Mouse (Mus musculus): ENCODE measurements around the gene 1700028P14Rik. TPM values are rescaled to one million over a fixed set of nuclear protein-coding genes. Genes with fewer than 3 reads are reported as not detected.
A peak's percentile ranks its signal among the peaks of the same experiment; 100 is the strongest.
"Not testable (repeated sequence)": the region's sequence is repeated elsewhere in the genome, so short reads cannot be mapped to it uniquely, and the experiment has no call there.

1700028P14Rik gene
- polyA plus RNA-seq (2015; fragmentation: Nextera tagmentation; extraction: Ambion mirVana): not detected in 2 replicates

DNA sequence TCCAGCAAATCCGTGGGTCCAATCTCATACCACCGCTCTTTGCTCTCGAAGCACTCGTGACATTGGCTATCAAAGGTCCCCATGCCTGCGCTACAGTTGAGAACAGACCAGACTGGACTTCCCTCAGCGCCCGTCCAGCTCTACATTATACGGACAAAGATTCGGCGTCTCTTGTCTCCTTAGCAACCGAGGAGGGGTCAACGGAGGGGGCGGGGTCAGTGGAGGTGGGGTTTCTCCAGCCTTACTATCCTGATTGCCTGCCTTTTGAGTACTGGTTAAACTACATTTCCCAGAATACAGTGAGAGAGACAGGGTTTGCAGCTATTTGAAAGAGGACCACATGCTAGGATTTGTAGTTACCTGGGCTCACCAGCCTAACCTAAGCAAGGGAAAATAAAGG, at the start of gene 1700028P14Rik:
Gene 1700028P14Rik, minus strand, starts transcription at position 169 of the 400 bp plus-strand sequence.
- Histone ChIP-seq H3K9me3 (replicated peaks; ENCODE audit: control insufficient read depth, low read length) (no peaks in the 10 kb centered on the region), H3K27ac (ENCODE audit: low read length) (no peak within 1 kb of the TSS), H3K27me3 (ENCODE audit: control insufficient read depth, insufficient read depth, low read depth, low read length) (no peaks in the 10 kb centered on the region), H3K4me2 (ENCODE audit: low read depth, low read length) (no peak within 1 kb of the TSS), H3K36me3 (ENCODE audit: control insufficient read depth, insufficient read depth) (no peaks in the 10 kb centered on the region), H3K4me3 (ENCODE audit: low read depth, low read length) (no peak within 1 kb of the TSS), H3K9ac (ENCODE audit: low read depth, low read length) (no peak within 1 kb of the TSS), H3K4me1 (ENCODE audit: control insufficient read depth, low read depth, low read length) (no peaks in the 10 kb centered on the region)
- peak; percentile 54 for ATAC-seq (ENCODE audit: low read depth)
- 9% methylated on average over 13 of the region's 13 CpGs for WGBS (ENCODE audit: insufficient replicate concordance)

DNA sequence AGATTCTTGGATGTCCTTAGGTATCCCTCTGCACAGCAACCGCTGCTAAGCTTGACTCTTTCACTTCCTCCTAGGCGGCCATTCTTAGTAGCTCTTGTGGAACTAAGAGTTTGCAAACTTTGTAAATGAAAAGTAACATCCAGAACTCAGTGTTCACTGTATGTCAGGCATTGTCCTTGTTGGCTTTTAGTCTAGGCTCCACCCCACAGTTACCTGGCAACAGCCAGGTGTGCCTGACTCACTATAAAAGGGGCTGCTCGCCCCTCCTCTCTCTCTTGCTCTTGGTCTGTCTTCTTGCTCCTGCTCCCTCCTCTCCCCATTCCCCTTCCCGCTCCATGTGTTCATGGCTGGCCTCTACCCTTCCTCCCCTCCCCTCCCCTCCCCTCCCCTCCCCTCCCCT, 46.5 kb upstream of the 1700028P14Rik start:
- H3K4me3 ChIP-seq (ENCODE audit: low read depth, low read length): no peak overlapping the region
- H3K4me2 ChIP-seq (ENCODE audit: low read depth, low read length): no peak overlapping the region
- peaks cover 19% of the 10 kb centered on the region for H3K36me3 ChIP-seq (ENCODE audit: control insufficient read depth, insufficient read depth)
- no peaks in the 10 kb centered on the region for H3K27me3 ChIP-seq (ENCODE audit: control insufficient read depth, insufficient read depth, low read depth, low read length)
- WGBS (ENCODE audit: insufficient replicate concordance): 83% methylated on average over 4 of the region's 4 CpGs
- no peak overlapping the region for H3K9ac ChIP-seq (ENCODE audit: low read depth, low read length)
- no peaks in the 10 kb centered on the region for H3K4me1 ChIP-seq (ENCODE audit: control insufficient read depth, low read depth, low read length)
- no peaks in the 10 kb centered on the region for H3K9me3 ChIP-seq (replicated peaks; ENCODE audit: control insufficient read depth, low read length)
- no peak for ATAC-seq (ENCODE audit: low read depth)
- no peak overlapping the region for H3K27ac ChIP-seq (ENCODE audit: low read length)

DNA sequence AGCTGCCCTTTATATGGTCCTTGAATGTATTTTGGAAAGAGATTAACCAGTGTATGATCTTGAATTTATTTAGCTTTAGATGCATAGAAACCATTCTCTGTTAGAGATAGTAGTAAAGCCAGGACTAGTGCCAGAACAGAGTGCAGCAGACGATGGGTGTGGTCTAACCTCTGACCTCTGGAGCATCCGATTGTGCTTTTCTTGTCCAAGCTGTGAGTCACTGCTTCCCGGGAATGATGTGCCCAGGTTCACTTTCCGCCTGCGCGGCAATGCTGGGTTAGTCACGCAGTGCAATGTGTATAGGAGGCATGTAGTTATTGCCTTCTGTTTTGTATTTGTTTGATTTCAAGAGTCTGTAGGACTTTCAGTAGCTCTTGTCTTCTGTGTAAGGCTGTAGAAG, 45.8 kb upstream of the 1700028P14Rik start:
- Histone ChIP-seq H3K4me2 (ENCODE audit: low read depth, low read length) (no peak overlapping the region), H3K9ac (ENCODE audit: low read depth, low read length) (no peak overlapping the region), H3K27me3 (ENCODE audit: control insufficient read depth, insufficient read depth, low read depth, low read length) (no peaks in the 10 kb centered on the region), H3K36me3 (ENCODE audit: control insufficient read depth, insufficient read depth) (peaks cover 19% of the 10 kb centered on the region), H3K4me1 (ENCODE audit: control insufficient read depth, low read depth, low read length) (no peaks in the 10 kb centered on the region), H3K4me3 (ENCODE audit: low read depth, low read length) (no peak overlapping the region), H3K27ac (ENCODE audit: low read length) (no peak overlapping the region), H3K9me3 (replicated peaks; ENCODE audit: control insufficient read depth, low read length) (no peaks in the 10 kb centered on the region)
- WGBS (ENCODE audit: insufficient replicate concordance): 84% methylated on average over 7 of the region's 7 CpGs
- ATAC-seq (ENCODE audit: low read depth): no peak

DNA sequence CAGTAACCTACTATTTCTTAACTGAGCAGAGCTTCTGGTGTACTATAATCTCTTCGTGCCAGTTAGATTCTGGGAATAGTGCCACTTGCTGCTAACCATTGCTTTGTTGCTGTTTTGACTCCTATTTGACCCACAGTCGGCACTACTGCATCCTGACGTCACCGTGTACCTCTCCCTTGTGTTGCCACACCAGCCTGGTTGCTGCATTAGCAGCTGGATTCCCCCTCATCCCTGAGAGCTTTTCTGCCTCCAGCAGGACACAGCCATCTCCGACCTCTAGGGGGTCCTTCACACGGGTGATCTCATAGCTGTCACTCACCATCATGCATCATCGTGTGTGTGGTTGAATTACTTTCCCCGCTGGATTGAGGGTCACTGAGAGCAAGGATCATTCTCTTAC, 45.2 kb upstream of the 1700028P14Rik start:
- Histone ChIP-seq H3K36me3 (ENCODE audit: control insufficient read depth, insufficient read depth) (peaks cover 19% of the 10 kb centered on the region), H3K27me3 (ENCODE audit: control insufficient read depth, insufficient read depth, low read depth, low read length) (no peaks in the 10 kb centered on the region), H3K9me3 (replicated peaks; ENCODE audit: control insufficient read depth, low read length) (no peaks in the 10 kb centered on the region), H3K9ac (ENCODE audit: low read depth, low read length) (no peak overlapping the region), H3K27ac (ENCODE audit: low read length) (no peak overlapping the region), H3K4me2 (ENCODE audit: low read depth, low read length) (no peak overlapping the region), H3K4me1 (ENCODE audit: control insufficient read depth, low read depth, low read length) (no peaks in the 10 kb centered on the region), H3K4me3 (ENCODE audit: low read depth, low read length) (no peak overlapping the region)
- WGBS (ENCODE audit: insufficient replicate concordance): 81% methylated on average over 8 of the region's 8 CpGs
- ATAC-seq (ENCODE audit: low read depth): no peak

DNA sequence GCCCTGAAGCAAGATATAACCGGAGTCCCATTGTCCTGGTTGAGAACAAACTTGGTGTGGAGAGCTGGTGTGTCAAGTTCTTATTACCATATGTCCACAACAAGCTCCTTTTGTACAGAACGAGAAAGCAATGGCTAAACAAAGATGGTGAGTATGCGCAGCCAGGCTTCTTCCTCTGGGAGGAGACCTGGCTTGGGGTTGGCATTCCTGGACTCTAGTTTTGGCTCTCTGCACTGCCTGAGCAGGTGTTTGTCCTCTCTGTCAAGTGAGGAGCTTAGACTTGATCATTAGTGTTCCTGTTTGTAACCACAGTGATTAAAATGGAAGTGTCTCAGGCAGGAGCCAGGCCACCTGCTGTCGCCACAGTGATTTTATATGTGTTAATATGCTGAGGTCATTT, 41.7 kb upstream of the 1700028P14Rik start:
- no peak overlapping the region for H3K27ac ChIP-seq (ENCODE audit: low read length)
- no peak for ATAC-seq (ENCODE audit: low read depth)
- no peaks in the 10 kb centered on the region for H3K27me3 ChIP-seq (ENCODE audit: control insufficient read depth, insufficient read depth, low read depth, low read length)
- H3K9me3 ChIP-seq (replicated peaks; ENCODE audit: control insufficient read depth, low read length): no peaks in the 10 kb centered on the region
- 87% methylated on average over 4 of the region's 4 CpGs for WGBS (ENCODE audit: insufficient replicate concordance)
- no peak overlapping the region for H3K4me3 ChIP-seq (ENCODE audit: low read depth, low read length)
- H3K36me3 ChIP-seq (ENCODE audit: control insufficient read depth, insufficient read depth): peaks cover 19% of the 10 kb centered on the region
- no peak overlapping the region for H3K9ac ChIP-seq (ENCODE audit: low read depth, low read length)
- no peak overlapping the region for H3K4me2 ChIP-seq (ENCODE audit: low read depth, low read length)
- no peaks in the 10 kb centered on the region; the same call in 1 of the 2 replicates for H3K4me1 ChIP-seq (ENCODE audit: control insufficient read depth, low read depth, low read length)

DNA sequence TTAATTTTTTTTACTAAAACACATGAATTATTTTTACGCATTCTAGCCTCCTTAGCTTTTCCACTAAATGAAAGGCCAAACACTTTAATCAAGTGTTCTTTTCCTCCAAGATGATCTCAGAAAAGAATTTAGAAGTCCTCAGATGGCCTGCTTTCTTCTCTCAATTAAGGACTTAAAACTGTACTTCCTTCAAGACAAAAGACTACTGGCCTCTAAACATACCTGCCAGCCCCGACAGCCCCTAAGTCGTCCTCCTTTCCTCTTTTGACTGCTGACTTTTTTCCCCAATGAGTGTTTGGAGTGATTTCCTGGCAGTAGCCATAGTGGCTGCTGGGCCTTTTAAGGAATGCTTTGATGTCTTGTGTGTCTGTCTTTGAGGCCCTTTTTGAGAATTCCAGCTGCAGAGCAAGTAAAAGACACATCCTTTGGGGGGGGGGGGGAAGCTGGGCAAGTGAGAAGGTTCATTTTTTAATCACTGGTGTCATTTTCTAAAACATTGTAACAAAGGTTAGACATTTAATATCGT, 35.9 kb upstream of the 1700028P14Rik start:
- Histone ChIP-seq H3K4me3 (ENCODE audit: low read depth, low read length) (peak overlapping the region; percentile 37), H3K27ac (ENCODE audit: low read length) (no peak overlapping the region), H3K36me3 (ENCODE audit: control insufficient read depth, insufficient read depth) (no peaks in the 10 kb centered on the region), H3K4me2 (ENCODE audit: low read depth, low read length) (peak overlapping the region; percentile 49), H3K9me3 (replicated peaks; ENCODE audit: control insufficient read depth, low read length) (no peaks in the 10 kb centered on the region), H3K9ac (ENCODE audit: low read depth, low read length) (peak overlapping the region; percentile 4; the same call in 1 of the 2 replicates), H3K27me3 (ENCODE audit: control insufficient read depth, insufficient read depth, low read depth, low read length) (no peaks in the 10 kb centered on the region), H3K4me1 (ENCODE audit: control insufficient read depth, low read depth, low read length) (no peaks in the 10 kb centered on the region; the same call in 1 of the 2 replicates)
- WGBS (ENCODE audit: insufficient replicate concordance): 32% methylated on average over 4 of the region's 4 CpGs
- no peak for ATAC-seq (ENCODE audit: low read depth)

DNA sequence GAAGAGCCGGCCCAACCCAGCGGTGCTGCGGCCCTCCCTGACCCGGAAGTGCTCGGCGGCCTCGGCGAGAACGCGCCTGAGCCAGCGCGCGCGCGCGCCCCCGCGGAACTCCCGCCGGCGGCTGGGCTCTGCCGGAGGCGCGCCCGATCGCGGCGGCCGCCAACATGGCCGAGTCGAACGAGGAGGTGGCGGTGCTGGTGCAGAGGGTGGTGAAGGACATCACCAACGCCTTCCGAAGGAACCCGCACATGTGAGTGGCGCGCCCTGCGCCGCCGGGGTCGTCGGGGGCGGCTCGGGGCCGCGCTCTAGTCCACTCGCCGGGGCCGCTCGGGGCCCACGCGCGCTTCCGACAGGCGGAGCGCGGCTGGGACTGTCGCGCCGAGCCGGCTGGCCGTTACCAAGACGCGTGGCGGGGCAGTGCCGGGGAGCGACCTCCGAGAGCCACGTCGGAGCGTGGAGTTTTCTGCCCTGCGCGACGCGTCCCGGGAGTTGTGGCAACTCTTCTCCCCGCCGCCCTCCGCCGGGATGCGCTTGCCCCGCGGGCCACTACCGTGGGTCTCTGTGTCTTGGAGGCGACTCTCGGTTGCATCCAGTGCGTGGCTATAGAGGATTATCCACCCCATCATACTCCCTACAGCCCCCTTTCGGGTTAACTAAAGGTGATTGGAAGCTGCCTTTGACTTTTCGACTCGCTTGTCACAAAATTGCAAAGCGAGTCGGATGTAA, 34.8 kb upstream of the 1700028P14Rik start, which contains the start of gene Ptar1:
Gene Ptar1, plus strand, starts transcription at position 134 of the 726 bp plus-strand sequence.
- H3K9ac ChIP-seq (ENCODE audit: low read depth, low read length): peak within 1 kb of the TSS; percentile 95
- peak; percentile 97 for ATAC-seq (ENCODE audit: low read depth)
- H3K4me3 ChIP-seq (ENCODE audit: low read depth, low read length): peak within 1 kb of the TSS; percentile 95
- H3K27me3 ChIP-seq (ENCODE audit: control insufficient read depth, insufficient read depth, low read depth, low read length): no peaks in the 10 kb centered on the region
- H3K9me3 ChIP-seq (replicated peaks; ENCODE audit: control insufficient read depth, low read length): no peaks in the 10 kb centered on the region
- H3K4me2 ChIP-seq (ENCODE audit: low read depth, low read length): peak within 1 kb of the TSS; percentile 85
- WGBS (ENCODE audit: insufficient replicate concordance): under 1% methylated on average over 84 of the region's 93 CpGs
- no peaks in the 10 kb centered on the region for H3K36me3 ChIP-seq (ENCODE audit: control insufficient read depth, insufficient read depth)
- peak within 1 kb of the TSS; percentile 87 for H3K27ac ChIP-seq (ENCODE audit: low read length)
- no peaks in the 10 kb centered on the region; the same call in 1 of the 2 replicates for H3K4me1 ChIP-seq (ENCODE audit: control insufficient read depth, low read depth, low read length)

DNA sequence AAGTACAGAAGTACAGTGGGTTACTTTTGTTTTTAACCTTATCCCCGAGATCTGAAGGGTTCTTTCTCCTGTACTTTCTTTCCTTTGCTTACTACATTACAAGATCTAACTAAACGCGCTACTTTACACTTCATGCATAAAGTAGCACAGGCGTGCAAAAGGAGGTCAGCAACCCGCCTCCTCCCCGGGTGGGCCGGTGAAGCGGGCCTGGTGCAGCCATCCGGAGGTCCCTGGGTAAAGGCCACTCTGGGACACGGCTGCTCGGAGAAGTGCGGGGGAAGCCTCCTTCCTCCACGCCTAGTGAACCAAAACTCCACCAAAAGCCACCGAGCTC, 34.3 kb upstream of the 1700028P14Rik start:
- WGBS (ENCODE audit: insufficient replicate concordance): 2% methylated on average over 14 of the region's 14 CpGs
- no peak for ATAC-seq (ENCODE audit: low read depth)
- no peaks in the 10 kb centered on the region for H3K36me3 ChIP-seq (ENCODE audit: control insufficient read depth, insufficient read depth)
- peak overlapping the region; percentile 95 for H3K4me3 ChIP-seq (ENCODE audit: low read depth, low read length)
- no peaks in the 10 kb centered on the region for H3K27me3 ChIP-seq (ENCODE audit: control insufficient read depth, insufficient read depth, low read depth, low read length)
- H3K9ac ChIP-seq (ENCODE audit: low read depth, low read length): peak overlapping the region; percentile 95
- peak overlapping the region; percentile 85 for H3K4me2 ChIP-seq (ENCODE audit: low read depth, low read length)
- H3K4me1 ChIP-seq (ENCODE audit: control insufficient read depth, low read depth, low read length): no peaks in the 10 kb centered on the region; the same call in 1 of the 2 replicates
- no peaks in the 10 kb centered on the region for H3K9me3 ChIP-seq (replicated peaks; ENCODE audit: control insufficient read depth, low read length)
- H3K27ac ChIP-seq (ENCODE audit: low read length): peak overlapping the region; percentile 87

DNA sequence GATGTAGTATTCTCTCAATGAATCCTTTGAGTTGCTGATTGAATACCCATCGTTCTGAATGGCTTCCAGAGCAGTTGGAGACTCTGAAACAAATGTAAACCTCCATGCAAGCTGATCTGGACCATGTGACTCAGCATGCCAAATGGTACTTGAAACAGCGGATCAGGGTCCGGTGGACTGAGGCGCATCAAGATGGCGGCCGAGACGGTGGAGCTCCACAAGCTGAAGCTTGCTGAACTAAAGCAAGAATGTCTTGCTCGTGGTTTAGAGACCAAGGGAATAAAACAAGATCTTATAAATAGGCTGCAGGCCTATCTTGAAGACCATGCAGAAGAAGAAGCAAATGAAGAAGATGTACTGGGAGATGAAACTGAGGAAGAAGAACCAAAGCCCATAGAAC, 23.0 kb upstream of the 1700028P14Rik start:
- H3K4me3 ChIP-seq (ENCODE audit: low read depth, low read length); ATAC-seq (ENCODE audit: low read depth); H3K9ac ChIP-seq (ENCODE audit: low read depth, low read length); H3K27ac ChIP-seq (ENCODE audit: low read length); H3K9me3 ChIP-seq (replicated peaks; ENCODE audit: control insufficient read depth, low read length); H3K4me2 ChIP-seq (ENCODE audit: low read depth, low read length); H3K36me3 ChIP-seq (ENCODE audit: control insufficient read depth, insufficient read depth); H3K4me1 ChIP-seq (ENCODE audit: control insufficient read depth, low read depth, low read length); H3K27me3 ChIP-seq (ENCODE audit: control insufficient read depth, insufficient read depth, low read depth, low read length): not testable (repeated sequence)
- 75% methylated on average over 8 of the region's 8 CpGs for WGBS (ENCODE audit: insufficient replicate concordance)

All from liver, embryonic 16.5 days (tissue).